Mouse (Mus musculus): ENCODE results near the gene Cct3.

GRCm38 (mm10) chr3:88252739-88253138, 44.2 kb upstream of the Cct3 start:
- TF ChIP-seq CTCF (IDR thresholded peaks at IDR 0.05; ENCODE audit: low read depth, low read length) (no peak), EP300 (IDR thresholded peaks at IDR 0.05; ENCODE audit: insufficient read depth, low read depth, low read length) (no peak)
